Mouse (Mus musculus) T-helper 1 cell (primary cell): ENCODE results near the gene Frmd4a.
"Not testable (repeated sequence)": the region's sequence is repeated elsewhere in the genome, so short reads cannot be mapped to it uniquely, and the experiment has no call there.

ENCODE experiments used
- in situ Hi-C: fragments of 300-600 bp; cut with MboI, MseI; formaldehyde crosslinking; loops from one replicate; pipeline ENCODE4 v1.15.1; 2025; ENCODE audit warnings: high pct_unique_total_duplicates

Frmd4a gene

DNA sequence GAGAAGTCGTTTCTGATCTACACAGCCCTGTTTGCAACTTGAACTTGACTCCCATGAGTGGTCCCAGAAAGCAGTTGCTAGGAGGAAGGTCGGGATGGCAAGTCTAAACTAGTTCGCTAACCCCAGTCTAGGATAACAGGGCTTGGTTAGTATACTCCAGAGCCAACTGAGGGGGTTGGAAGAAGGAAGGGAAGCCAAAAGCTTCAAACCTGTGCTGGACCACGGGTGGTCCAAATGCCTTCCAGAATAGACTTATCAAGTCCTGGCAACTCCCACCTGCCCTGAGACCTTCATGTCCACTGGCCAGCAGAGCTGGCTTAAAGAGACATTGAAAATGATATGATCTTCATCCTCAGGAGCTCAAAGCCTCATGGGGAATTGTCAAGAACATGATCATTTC is 318.4 kb downstream of the Frmd4a start:
- in situ Hi-C loops, result no loop called here

DNA sequence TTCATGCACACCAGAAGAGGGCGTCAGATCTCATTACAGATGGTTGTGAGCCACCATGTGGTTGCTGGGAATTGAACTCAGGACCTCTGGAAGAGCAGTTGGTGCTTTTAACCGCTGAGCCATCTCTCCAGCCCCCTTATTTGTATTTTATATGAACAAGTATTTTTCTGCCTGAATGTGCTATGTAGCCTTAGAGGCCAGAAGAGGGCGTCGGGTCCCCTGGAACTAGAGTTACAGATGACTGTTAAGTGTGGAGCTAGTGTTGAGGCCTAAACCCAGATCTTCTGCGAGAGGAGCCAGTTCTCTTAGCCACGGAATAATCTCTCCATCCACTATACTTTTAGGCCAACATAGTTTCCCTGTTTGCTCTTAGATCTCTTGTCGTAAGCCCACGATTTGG is 320.8 kb downstream of the Frmd4a start:
- in situ Hi-C loops, result not testable (repeated sequence)

DNA sequence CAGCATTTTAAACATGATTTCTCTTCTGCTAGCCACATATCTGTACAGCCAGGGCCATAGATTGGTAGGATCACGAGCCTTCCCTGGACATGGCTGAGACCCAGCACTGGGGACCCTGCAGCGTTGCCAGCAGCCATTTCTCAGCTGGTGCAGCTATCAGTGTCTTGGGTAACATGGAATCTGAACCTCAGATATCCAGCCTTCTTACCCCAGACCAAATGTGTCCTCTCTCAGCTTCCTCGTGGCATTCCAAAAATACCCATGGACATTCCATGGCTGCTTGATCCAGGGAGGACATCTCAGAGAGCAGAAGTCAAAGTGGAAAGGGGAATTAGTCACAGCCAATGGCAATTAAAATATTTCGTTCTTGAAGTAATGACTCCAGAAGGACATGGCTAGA is 321.6 kb downstream of the Frmd4a start:
- in situ Hi-C loops, result no loop called here

DNA sequence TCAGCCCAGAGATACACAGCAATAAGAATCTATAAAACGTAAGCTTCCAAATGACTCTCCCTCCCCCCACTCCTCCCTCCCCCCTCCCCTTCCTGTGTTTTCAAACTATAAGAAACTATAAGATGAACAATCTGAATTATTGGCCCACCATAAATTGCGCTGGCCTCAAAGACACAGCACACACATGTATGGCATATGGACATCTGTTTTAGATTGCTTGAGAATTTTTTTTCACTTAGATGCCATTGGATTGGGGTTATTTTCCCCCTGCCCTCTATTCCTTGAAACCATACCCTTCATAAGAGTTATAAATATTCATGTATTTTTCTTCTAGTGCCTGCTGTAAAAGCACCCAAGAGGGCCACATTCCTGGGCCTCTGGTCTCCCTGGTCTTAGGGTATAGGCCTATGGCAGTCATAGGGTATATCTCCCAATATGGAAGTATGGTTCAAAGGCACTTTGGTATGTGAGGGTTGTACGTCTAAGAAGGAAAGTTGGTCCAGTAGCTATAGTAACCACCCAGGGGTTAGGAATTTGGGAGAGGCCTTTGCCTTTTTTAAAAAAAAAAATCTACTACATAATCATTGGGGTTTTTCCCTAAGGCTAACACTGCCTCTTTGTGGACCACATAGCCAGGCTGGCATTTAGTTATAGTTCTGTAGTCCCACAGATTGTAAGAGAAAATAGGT is 322.2 kb downstream of the Frmd4a start:
- in situ Hi-C loops, result no loop called here

DNA sequence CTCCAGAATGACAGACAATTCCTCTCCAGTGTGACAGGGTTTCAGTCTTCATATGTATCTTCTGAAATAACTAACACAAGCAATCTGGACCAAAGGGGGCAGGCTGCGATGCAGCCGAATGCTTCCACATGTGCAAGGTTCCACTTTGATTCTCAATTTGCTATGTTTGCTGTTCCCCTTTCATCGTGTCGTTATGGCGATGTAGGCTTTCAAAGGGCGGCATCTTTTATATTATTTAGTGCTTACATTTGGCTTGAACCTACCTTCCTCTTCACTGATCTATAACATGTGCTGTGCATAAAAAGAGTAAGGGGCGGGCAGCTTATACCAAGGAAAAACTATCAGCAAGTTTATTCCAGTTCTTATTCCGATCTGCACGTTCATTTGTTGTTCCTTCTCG is 322.9 kb downstream of the Frmd4a start:
- in situ Hi-C loops, result no loop called here

DNA sequence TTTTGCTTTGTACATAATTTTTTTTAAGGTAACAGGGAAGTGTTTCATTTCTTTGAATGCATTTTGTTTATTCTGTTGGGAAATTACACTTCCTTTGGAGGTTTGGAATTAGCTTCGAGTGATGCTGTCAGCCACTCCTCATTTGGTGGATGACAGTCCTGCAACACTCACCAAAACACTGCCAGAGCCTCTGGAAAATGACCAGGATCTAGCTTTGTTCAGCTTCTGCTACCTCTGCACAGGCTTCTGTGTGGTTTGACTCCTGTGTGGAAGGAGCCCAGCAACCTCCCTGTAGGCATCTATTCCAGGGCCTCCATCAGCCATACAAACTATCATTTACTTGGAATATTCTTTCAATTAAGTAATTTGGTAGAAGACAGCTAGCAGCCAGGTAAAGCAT is 323.6 kb downstream of the Frmd4a start:
- in situ Hi-C loops, result no loop called here

DNA sequence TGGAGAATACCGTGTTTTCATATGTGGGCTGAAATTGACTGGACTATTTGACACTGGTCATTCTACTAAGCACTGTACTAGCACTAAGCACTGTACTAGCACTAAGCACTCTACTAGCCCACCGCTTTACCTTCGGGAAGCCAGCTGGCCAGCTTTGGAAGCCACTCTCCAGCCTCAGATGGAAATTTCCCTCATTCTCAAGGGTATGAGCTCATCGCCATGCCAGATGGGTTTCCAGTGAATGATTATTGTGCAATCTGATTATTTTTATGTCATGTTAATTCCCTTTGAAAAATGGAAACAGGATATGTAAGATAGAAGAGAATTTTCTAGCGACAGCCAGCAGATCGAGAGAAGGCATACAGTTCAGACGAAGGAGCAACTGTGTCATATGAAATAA is 324.5 kb downstream of the Frmd4a start:
- in situ Hi-C loops, result no loop called here

DNA sequence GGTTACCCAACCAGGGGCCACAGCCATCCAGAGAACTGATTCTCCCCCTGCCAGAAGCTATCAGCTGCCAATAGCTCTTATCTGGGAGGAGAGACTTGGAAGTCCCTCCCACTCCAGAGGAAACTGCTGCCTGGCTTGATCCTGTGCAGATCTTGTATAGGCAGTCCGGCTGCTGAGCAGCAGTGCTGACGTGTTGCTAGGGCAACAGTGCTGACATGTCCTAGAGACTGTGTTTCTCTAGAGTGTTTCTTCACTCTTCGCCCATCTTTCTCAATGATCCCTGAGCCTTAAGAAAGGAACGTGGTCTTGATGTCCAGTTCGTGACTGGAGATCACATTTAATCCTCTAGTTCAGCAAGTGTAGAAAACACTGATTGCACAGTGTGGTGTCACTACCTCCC is 326.9 kb downstream of the Frmd4a start:
- in situ Hi-C loops, result no loop called here

DNA sequence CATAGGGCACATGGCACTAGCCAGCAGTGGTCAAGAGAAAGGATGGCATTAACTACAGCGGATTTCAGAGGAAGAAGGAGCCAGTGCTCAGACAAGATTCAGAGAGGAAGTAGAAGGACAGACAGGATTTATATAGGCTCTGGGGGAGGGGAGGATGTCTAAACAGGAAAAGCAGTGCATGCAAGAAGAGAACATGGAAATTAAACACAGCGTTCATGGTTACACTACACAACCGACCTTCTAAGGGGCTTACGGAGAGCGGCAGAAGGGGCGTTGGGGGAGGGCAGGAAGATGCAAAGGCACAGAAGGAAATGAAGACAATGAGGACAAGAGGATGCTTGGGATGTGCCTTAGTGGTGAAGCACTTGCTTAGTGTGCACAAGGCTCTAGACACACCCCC is 328.7 kb downstream of the Frmd4a start:
- in situ Hi-C loops, result no loop called here

DNA sequence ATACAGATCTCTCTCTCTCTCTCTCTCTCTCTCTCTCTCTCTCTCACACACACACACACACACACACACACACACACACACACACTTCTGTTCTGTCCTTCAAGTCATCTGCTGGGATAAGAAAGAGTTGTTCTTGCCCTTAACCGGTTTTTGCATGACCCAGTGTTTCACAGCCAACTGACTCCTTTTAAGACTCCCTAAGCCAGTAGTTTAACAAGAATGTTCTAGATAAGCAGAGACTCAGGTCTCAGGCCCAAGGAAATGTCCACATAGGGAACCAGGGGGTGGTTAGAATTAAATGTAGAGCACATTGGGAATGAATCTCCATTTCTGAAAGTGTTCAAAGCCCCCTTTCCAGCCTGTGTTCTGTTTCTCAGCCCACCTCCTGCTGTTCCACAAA is 329.4 kb downstream of the Frmd4a start:
- in situ Hi-C loops, result no loop called here

DNA sequence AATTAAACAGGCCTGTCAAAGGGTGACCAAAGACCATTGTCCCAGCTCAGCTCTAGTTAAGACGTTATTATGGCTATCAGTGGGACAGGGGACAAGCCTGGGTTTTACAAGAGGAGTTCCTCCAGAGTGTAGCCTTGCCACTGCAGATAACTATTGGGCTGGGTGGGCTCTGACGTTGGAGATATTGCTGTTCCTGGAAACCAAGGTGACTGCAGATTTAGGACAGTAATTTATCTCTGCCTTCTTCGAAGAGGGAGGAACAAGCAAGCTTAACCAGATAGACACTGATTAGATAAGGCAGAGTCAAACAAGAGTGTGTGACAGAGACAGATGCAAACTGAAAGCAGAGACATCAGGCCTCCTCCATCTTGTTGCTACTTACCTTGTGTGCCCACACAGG is 330.3 kb downstream of the Frmd4a start:
- in situ Hi-C loops, result no loop called here

DNA sequence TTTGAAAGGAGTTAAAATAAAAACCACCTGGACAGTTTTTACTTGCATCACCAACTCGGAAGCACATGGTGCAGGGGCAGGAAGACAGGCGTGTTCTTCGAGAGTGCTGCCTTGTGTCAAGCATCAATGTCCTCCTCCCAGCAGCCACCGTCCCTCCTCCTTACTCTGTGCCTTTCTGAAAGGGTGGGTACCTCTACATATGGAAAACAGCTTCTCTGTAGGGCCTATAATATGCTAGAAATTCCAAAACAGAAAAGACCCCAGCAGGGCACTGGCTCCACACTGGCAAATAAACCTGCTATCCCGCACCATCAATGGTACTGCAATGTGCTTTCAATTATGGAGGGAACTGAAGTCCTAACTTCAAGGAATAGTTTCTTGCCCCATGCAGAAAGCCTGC is 331.0 kb downstream of the Frmd4a start:
- in situ Hi-C loops, result no loop called here

DNA sequence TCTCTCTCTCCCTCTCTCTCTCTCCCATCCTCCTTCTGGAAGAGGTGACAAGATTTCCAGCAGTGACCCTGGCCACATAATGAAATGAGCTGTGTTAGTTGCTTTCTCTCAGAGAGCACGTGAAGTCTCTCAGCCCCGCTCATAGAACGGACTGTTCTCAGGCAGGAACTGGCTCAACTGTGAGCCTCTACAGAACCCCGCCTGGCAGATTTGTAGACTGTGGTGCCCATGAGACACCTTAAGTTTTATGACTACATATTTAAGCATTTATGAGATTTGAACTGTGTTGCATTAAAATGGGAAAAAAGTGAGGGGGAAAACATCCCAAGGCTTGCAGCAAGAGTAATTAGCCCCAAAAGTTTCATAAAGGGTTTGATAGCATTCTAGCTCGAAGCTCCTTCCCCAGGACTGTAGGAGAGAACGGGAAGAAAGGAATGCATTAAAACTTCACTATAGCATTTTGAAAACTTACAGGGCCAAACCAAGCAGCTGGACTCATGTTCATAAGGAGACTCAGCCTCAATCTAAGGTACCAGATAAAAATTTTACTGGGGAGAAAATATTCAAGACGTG is 339.4 kb downstream of the Frmd4a start:
- in situ Hi-C loops, result no loop called here

DNA sequence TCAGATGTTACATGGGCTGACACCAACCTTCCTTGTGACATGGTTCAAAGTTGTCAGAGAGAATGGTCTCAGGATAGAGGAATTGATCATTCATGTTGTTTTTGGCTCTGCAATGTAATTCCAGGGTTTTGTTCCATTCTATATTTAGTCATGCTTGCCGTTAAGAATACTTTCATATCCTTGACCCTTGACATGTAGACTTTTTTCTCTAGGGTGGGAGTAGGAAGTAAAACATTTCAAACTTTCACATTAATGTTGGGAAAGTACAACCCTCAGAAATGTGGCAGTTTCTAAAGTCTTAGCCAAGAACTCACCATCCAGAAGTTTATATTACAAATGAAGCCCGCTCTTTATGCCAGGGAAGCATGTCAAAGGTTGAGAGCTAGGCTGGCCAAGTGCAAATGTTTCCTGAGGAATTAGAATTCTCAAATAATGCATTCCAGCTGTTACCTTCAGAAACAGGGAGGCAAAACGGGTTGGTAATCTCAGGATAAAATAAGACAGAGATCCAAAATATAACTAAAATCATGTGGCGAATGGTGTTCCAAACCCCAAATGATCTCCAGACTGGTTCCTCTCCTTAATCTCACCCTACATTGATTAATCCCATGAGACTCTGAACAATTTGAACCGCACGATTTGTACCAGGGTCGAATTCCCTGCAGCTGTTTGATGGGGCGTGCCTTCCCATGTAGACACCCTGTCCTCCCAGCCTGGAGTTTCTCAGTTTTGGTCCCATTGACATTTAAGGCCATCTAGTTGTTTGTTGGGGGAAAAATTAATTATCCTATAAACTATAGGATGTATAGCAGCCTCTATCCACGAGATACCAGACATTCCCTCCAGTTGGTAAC is 344.7 kb downstream of the Frmd4a start:
- in situ Hi-C loops, result no loop called here

DNA sequence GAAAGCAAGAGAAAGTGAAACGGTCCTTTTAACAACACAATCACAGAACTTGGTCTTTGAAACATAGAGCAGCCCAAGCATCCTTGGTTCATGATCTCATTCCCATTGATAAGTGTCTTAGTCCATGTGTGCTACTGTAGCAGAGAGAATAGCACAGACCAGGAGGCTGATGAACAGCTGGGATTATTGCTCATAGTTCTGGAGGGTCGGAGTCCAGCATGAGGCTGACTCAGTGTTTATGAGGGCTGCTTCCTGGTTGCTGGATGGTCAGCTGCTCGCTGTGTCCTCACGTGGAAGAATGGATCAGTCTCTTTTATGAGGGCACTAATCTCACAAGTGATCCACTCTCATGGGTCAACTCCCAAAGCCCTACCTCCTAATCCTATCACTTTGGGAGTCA is 347.4 kb downstream of the Frmd4a start:
- in situ Hi-C loops, result no loop called here

DNA sequence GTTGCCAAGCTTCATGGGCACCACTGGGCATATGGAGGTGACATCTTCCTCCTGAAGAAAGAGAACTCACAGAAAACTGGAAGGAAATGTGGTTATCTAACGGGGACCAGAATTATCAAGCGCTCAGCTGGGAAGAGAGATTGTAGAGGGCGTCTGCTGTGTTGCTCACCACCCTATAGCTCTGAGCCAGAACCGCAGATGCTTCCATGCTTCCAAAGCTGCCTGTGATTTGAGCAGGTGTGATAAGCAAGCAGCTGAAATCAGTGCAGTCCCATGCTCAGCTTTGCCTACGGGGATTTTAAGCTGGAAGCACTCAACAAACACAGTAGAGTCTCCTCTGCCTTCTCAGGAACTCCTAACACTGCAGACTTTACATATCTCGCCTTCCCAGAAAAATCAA is 351.0 kb downstream of the Frmd4a start:
- in situ Hi-C loops, result no loop called here

DNA sequence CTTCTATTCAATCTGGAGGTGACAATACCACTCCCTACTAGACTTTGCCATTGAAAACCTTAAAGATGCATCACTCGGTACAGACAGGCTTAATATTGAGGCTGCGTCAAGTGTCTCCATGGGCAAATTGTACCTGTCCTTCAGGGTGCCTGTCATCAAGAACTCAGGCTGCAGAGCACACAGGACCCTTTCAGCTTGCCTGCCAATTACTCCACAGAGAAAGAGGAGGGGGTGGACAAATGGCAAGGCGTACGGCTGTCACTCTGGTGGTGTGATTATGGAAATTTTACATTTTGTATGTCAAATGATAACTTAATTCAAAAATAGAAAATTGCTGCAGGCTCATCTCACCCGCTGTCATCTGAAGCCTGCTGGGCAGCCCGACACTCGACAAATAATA is 353.0 kb downstream of the Frmd4a start:
- in situ Hi-C loops, result loop anchor here (5.0 kb wide), 1 partner anchor 77 kb away; no protein-coding TSS in a partner anchor

DNA sequence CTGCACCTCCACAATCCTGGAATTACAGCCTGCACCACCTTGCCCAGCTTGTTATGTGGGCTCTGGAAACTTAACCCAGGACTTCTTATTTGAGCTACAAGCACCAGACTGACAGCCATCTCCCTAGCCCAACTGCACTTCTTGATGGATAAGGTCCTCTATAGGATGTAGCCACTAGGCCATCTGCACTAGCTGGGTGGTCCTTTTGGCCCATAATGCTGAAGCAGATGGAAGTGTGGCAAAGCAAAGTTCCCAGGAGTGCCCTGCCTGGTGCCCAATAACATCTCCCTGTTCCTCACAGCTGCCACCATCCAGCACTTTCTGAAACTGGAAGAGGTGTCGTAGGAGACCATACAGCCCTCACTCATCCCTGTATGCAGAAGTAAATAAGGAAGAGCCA is 353.8 kb downstream of the Frmd4a start:
- in situ Hi-C loops, result loop anchor here (5.0 kb wide), 1 partner anchor 76 kb away; no protein-coding TSS in a partner anchor

DNA sequence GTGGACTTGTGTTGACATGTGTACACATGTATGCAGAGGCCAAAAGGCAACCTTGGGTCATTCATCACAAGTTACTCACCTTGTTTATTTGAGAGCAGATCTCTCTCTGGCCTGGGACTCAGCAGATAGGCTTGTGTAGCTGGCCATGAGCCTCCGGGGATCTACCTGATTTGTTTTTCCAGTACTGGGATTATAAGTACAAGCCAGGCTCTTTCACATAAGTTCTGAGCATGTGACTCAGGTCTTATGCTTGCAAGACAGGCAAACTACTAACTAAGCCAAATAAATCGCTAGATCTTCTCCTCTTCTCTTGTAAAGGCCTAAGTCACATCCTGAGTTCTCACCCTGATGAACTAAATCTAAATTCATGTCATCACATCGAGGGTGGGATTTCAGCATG is 361.3 kb downstream of the Frmd4a start:
- in situ Hi-C loops, result no loop called here

DNA sequence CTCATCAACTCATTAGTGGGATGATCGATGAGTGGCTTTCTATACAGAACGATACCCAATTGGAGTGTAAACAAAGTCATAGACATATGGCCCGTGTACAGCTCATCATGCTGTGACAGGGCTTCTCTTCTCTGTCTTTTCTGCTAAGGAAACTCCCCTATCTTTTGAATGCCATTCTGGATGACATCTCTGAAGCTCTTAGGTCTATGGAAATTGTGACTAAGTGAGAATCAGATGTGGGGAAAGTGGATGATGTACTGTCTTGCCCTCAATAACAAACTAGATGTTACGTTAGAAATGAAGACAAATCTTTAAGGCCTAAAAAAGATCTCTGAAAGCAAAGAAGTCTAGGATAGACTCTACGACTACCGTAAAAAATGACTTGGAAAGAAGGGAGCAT is 362.9 kb downstream of the Frmd4a start:
- in situ Hi-C loops, result no loop called here

DNA sequence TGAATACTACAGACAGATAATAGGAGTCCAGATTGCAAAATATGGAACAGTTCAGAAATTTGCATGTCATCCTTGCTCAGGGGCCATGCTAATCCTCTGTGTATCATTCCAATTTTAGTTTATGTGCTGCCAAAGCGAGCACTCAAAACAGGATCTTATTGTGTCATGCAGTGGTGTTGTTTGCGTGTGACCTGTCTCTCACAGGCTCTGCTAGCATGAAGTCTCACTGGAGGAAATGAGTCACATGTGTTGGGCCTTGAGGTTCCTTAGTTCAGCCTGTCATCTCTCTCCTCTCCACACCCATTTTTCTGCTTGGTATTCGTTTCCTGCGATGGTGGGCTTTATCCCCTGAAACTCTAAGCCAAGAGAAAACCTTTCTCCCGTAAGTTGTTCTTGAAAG is 363.4 kb downstream of the Frmd4a start:
- in situ Hi-C loops, result no loop called here

DNA sequence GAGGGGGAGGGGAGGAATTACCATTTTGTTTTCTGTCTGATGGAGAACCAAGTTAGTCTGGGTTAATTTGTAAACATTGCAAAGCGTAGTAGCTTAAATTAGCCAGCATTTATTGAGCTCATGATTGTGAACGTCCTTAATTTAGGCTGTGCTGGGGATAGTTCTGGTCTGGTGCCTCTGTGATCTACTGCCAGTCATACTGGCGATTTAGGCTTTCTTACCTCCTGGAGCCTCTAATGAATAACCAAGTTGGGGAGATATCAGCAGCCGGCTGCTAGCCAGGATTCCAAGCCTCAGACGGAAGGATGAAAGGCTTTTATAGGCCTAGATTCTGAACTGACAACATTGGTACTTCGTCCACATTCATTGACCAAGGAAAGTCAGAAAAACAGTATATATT is 369.0 kb downstream of the Frmd4a start:
- in situ Hi-C loops, result no loop called here

DNA sequence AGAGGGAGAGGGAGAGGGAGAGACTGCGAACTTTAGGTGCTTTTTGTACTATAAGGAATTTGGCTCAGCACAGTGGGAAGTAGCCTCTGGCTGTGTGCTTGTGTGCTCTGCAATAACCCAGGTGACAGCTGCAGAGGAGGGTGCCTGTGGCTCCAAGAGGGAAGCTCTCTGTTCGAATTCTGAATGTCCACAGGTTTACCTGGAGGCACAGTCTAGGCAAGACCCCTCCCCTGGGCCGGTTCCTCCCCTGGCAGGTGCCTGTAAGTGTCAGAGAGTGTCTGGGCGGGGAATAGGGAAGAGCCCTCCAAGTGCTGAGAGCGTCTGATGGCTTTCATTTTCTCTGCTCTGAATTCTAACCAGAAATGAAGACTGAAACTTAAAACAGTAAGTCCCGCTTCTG is 371.8 kb downstream of the Frmd4a start:
- in situ Hi-C loops, result no loop called here
